23 mouse cellular contexts compared by ENCODE assay signal in genomic region chr9:117554356-117554755, GRCm38 (mm10).
DNase-seq lines count a peak whose midpoint lies in the region; ATAC-seq lines count a peak whose summit lies in the region.
"Had no signal": no experiment of that assay in that cellular context is flagged by ENCODE, and none has a peak within 500 bp of the region (broad histone marks: within the 10 kb centered on the region; RNA-seq: fewer than 3 reads in every experiment).

No protein-coding gene starts in this region.

- no peaks in the 10 kb centered on the region for H3K9me3 ChIP-seq in forebrain, embryonic 10.5 days
- H3K9me3 ChIP-seq in forebrain, embryonic 13.5 days (replicated peaks), result no peaks in the 10 kb centered on the region
- no peaks in the 10 kb centered on the region for H3K9me3 ChIP-seq in embryonic facial prominence, embryonic 14.5 days (ENCODE audit: control insufficient read depth, low read length)
- no peaks in the 10 kb centered on the region for H3K9me3 ChIP-seq in limb, embryonic 12.5 days
- H3K9me3 ChIP-seq in liver, embryonic 11.5 days (ENCODE audit: control insufficient read depth, low read length), result no peaks in the 10 kb centered on the region
- no peaks in the 10 kb centered on the region for H3K9me3 ChIP-seq in liver, embryonic 12.5 days (replicated peaks)
- H3K9me3 ChIP-seq: forebrain, embryonic 12.5 days; heart, embryonic 13.5 days had no signal

- H3K4me1 ChIP-seq in forebrain, embryonic 10.5 days, result peaks cover 8% of the 10 kb centered on the region; the same call in 1 of the 2 replicates
- H3K4me1 ChIP-seq in forebrain, embryonic 13.5 days, result no peaks in the 10 kb centered on the region
- H3K4me1 ChIP-seq in embryonic facial prominence, embryonic 14.5 days (ENCODE audit: control insufficient read depth, insufficient read depth, low read length), result no peaks in the 10 kb centered on the region; the same call in 1 of the 2 replicates
- H3K4me1 ChIP-seq in limb, embryonic 12.5 days (replicated peaks), result peaks cover 18% of the 10 kb centered on the region
- no peaks in the 10 kb centered on the region for H3K4me1 ChIP-seq in liver, embryonic 11.5 days (replicated peaks; ENCODE audit: control insufficient read depth, insufficient read depth, low read length)
- no peaks in the 10 kb centered on the region for H3K4me1 ChIP-seq in liver, embryonic 12.5 days
- H3K4me1 ChIP-seq: forebrain, embryonic 12.5 days; heart, embryonic 13.5 days had no signal

- no peak overlapping the region for H3K4me3 ChIP-seq in forebrain, embryonic 10.5 days
- H3K4me3 ChIP-seq in forebrain, embryonic 13.5 days, result no peak overlapping the region
- H3K4me3 ChIP-seq in embryonic facial prominence, embryonic 14.5 days (ENCODE audit: low read depth, low read length), result no peak overlapping the region
- no peak overlapping the region for H3K4me3 ChIP-seq in limb, embryonic 12.5 days (replicated peaks)
- no peak overlapping the region for H3K4me3 ChIP-seq in liver, embryonic 11.5 days (ENCODE audit: low read depth, low read length)
- no peak overlapping the region for H3K4me3 ChIP-seq in liver, embryonic 12.5 days
- H3K4me3 ChIP-seq: forebrain, embryonic 12.5 days; heart, embryonic 13.5 days had no signal

- no peak overlapping the region for H3K4me2 ChIP-seq in forebrain, embryonic 13.5 days
- H3K4me2 ChIP-seq in embryonic facial prominence, embryonic 14.5 days (ENCODE audit: low read depth, low read length), result no peak overlapping the region
- no peak overlapping the region for H3K4me2 ChIP-seq in limb, embryonic 12.5 days
- no peak overlapping the region for H3K4me2 ChIP-seq in liver, embryonic 11.5 days
- H3K4me2 ChIP-seq in liver, embryonic 12.5 days, result no peak overlapping the region
- H3K4me2 ChIP-seq: forebrain, embryonic 12.5 days; heart, embryonic 13.5 days; midbrain, embryonic 11.5 days had no signal

- no peak for ATAC-seq in forebrain, embryonic 13.5 days
- ATAC-seq in embryonic facial prominence, embryonic 14.5 days (ENCODE audit: low read depth), result no peak
- ATAC-seq in limb, embryonic 12.5 days (ENCODE audit: insufficient number of reproducible peaks, insufficient read depth, low FRiP score, low TSS enrichment, low read depth), result 0 out of 2 replicates have a peak, but pooled peaks have one; percentile 47
- no peak for ATAC-seq in liver, embryonic 11.5 days (replicated peaks; ENCODE audit: low FRiP score)
- no peak for ATAC-seq in liver, embryonic 12.5 days
- ATAC-seq: hindbrain, postnatal 0 days; intestine, postnatal 0 days had no signal

- H3K27me3 ChIP-seq in forebrain, embryonic 10.5 days (ENCODE audit: poor library complexity, severe bottlenecking), result no peaks in the 10 kb centered on the region
- H3K27me3 ChIP-seq in forebrain, embryonic 13.5 days, result no peaks in the 10 kb centered on the region
- H3K27me3 ChIP-seq in embryonic facial prominence, embryonic 14.5 days (replicated peaks; ENCODE audit: control insufficient read depth, insufficient read depth, low read length), result no peaks in the 10 kb centered on the region
- H3K27me3 ChIP-seq in limb, embryonic 12.5 days, result no peaks in the 10 kb centered on the region
- H3K27me3 ChIP-seq in liver, embryonic 11.5 days (replicated peaks; ENCODE audit: control insufficient read depth, insufficient read depth, low read length), result no peaks in the 10 kb centered on the region
- no peaks in the 10 kb centered on the region for H3K27me3 ChIP-seq in liver, embryonic 12.5 days (replicated peaks)
- H3K27me3 ChIP-seq: forebrain, embryonic 12.5 days; heart, embryonic 13.5 days had no signal

- no peak overlapping the region for H3K9ac ChIP-seq in forebrain, embryonic 13.5 days
- no peak overlapping the region for H3K9ac ChIP-seq in embryonic facial prominence, embryonic 14.5 days (ENCODE audit: low read depth, low read length)
- no peak overlapping the region for H3K9ac ChIP-seq in limb, embryonic 12.5 days (replicated peaks)
- no peak overlapping the region for H3K9ac ChIP-seq in liver, embryonic 11.5 days (ENCODE audit: low read depth, low read length)
- no peak overlapping the region for H3K9ac ChIP-seq in liver, embryonic 12.5 days
- H3K9ac ChIP-seq: forebrain, embryonic 12.5 days; heart, embryonic 13.5 days had no signal

- DNase-seq in forebrain, embryonic 10.5 days (ENCODE audit: extremely low spot score, low spot score), result no peak
- DNase-seq in embryo, embryonic 11 days, result peak; percentile 45
- DNase-seq in embryonic facial prominence, embryonic 14.5 days (ENCODE audit: low spot score), result peak; percentile 50
- no peak for DNase-seq in thymus, adult 18-20 months
- no peak for DNase-seq in liver, embryonic 11.5 days (ENCODE audit: low spot score)
- DNase-seq: adrenal gland, postnatal 10 days; cerebellum, adult 2 months; cerebellum, postnatal 36 days; gastrocnemius, postnatal 14 days; heart, adult 18-20 months; kidney, postnatal 10 days; lung, adult 18-20 months; lung, postnatal 10 days; right cerebral cortex, postnatal 4 days; thymus, postnatal 25 days had no signal

- 0 out of 2 replicates have a peak overlapping the region, but pooled peaks have one; percentile 11 for H3K27ac ChIP-seq in forebrain, embryonic 10.5 days
- H3K27ac ChIP-seq in forebrain, embryonic 13.5 days, result no peak overlapping the region
- peak overlapping the region; percentile 61 for H3K27ac ChIP-seq in embryonic facial prominence, embryonic 14.5 days (replicated peaks; ENCODE audit: low read depth, low read length)
- peak overlapping the region; percentile 78 for H3K27ac ChIP-seq in limb, embryonic 12.5 days
- no peak overlapping the region for H3K27ac ChIP-seq in liver, embryonic 11.5 days (ENCODE audit: low read depth, low read length)
- H3K27ac ChIP-seq in liver, embryonic 12.5 days, result no peak overlapping the region
- H3K27ac ChIP-seq: forebrain, embryonic 12.5 days; heart, embryonic 13.5 days; hindbrain, postnatal 0 days had no signal

- no peaks in the 10 kb centered on the region for H3K36me3 ChIP-seq in forebrain, embryonic 10.5 days (replicated peaks)
- H3K36me3 ChIP-seq in forebrain, embryonic 13.5 days (ENCODE audit: poor library complexity, severe bottlenecking), result no peaks in the 10 kb centered on the region
- no peaks in the 10 kb centered on the region for H3K36me3 ChIP-seq in embryonic facial prominence, embryonic 14.5 days (ENCODE audit: control insufficient read depth, insufficient read depth, low read length)
- H3K36me3 ChIP-seq in limb, embryonic 12.5 days, result no peaks in the 10 kb centered on the region
- H3K36me3 ChIP-seq in liver, embryonic 11.5 days (ENCODE audit: control insufficient read depth, insufficient read depth, low read length), result no peaks in the 10 kb centered on the region
- H3K36me3 ChIP-seq in liver, embryonic 12.5 days, result no peaks in the 10 kb centered on the region
- H3K36me3 ChIP-seq: forebrain, embryonic 12.5 days; heart, embryonic 13.5 days had no signal

Comparison
In these comparisons a context has a peak if more than half of its experiments do, and no peak if none do; other contexts are left out.
1. H3K27ac ChIP-seq: peak in forebrain, embryonic 10.5 days (single experiment), embryonic facial prominence, embryonic 14.5 days (single experiment) and limb, embryonic 12.5 days (single experiment); none in forebrain, embryonic 13.5 days (single experiment), liver, embryonic 11.5 days (single experiment) and liver, embryonic 12.5 days (single experiment).
2. DNase-seq: peak in embryo, embryonic 11 days (single experiment) and embryonic facial prominence, embryonic 14.5 days (single experiment); none in forebrain, embryonic 10.5 days (single experiment), thymus, adult 18-20 months (0 of 2) and liver, embryonic 11.5 days (single experiment).